Mouse (Mus musculus) thymus, adult 2 months (tissue): ENCODE results near the gene Rad51b.

Experiments
- CTCF ChIP-seq: fragments of 200-500 bp; IDR thresholded peaks from 2 replicates; pipeline ENCODE4 v1.5.1; 2012; ENCODE audit warnings: mild to moderate bottlenecking, control low read depth, low read length, moderate library complexity, borderline replicate concordance; ENCODE audit not compliant: control insufficient read depth, poor library complexity, insufficient read depth; ENCODE audit errors: extremely low read depth
- POLR2A ChIP-seq: fragments of 200-500 bp; IDR thresholded peaks from 2 replicates; pipeline ENCODE4 v1.6.1; 2012; ENCODE audit warnings: mild to moderate bottlenecking, low read length, control low read depth, moderate library complexity; ENCODE audit not compliant: control insufficient read depth, poor library complexity, insufficient read depth; ENCODE audit errors: extremely low read depth

GRCm38 (mm10) chr12:79715506-79716345 lies 418.6 kb downstream of the Rad51b start:
- TF ChIP-seq CTCF (no peak), POLR2A (no peak)
